Mouse (Mus musculus) natural killer cell, adult 2 months (primary cell): Measurements from ENCODE around the gene Gm20388.
A peak's percentile ranks its signal among the peaks of the same experiment; 100 is the strongest.
"Not testable (repeated sequence)": the region's sequence is repeated elsewhere in the genome, so short reads cannot be mapped to it uniquely, and the experiment has no call there.

Experiments
- DNase-seq, 2 experiments: peaks; one replicate each; pipeline ENCODE4 v3.0.0; 2022; ENCODE audit warnings: low spot score in 2 of 2

Gene Gm20388

GRCm38 (mm10) chr8:123950077-123950802 is 4039.6 kb downstream of the Gm20388 start:
- peak; percentile 59 to 77 for DNase-seq

- DNase-seq, result peak in 1 of 2 experiments; percentile 46
Observed at GRCm38 (mm10) chr8:123953686-123954085, 4043.0 kb downstream of the Gm20388 start.

- peak in 1 of 2 experiments; percentile 34 for DNase-seq
Observed at GRCm38 (mm10) chr8:123954246-123954645, 4043.6 kb downstream of the Gm20388 start.

GRCm38 (mm10) chr8:123958130-123958529 is 4047.5 kb downstream of the Gm20388 start:
- DNase-seq, result no peak

- DNase-seq, result no peak
Observed at GRCm38 (mm10) chr8:123959473-123959872, 4048.8 kb downstream of the Gm20388 start.

- DNase-seq, result no peak
Observed at GRCm38 (mm10) chr8:123960056-123960455, 4049.4 kb downstream of the Gm20388 start.

GRCm38 (mm10) chr8:123960556-123960955 is 4049.9 kb downstream of the Gm20388 start:
- not testable (repeated sequence) for DNase-seq

GRCm38 (mm10) chr8:123961371-123961770 is 4050.7 kb downstream of the Gm20388 start:
- DNase-seq, result no peak

- no peak for DNase-seq
Observed at GRCm38 (mm10) chr8:123966896-123967295, 4056.3 kb downstream of the Gm20388 start.

GRCm38 (mm10) chr8:123973495-123973894 is 4062.9 kb downstream of the Gm20388 start:
- no peak for DNase-seq

GRCm38 (mm10) chr8:123977499-123977898 is 4066.9 kb downstream of the Gm20388 start:
- no peak for DNase-seq

GRCm38 (mm10) chr8:123978166-123978838 is 4067.7 kb downstream of the Gm20388 start:
- no peak for DNase-seq

GRCm38 (mm10) chr8:123978926-123979325 is 4068.3 kb downstream of the Gm20388 start:
- no peak for DNase-seq

GRCm38 (mm10) chr8:123980239-123980638 is 4069.6 kb downstream of the Gm20388 start:
- DNase-seq, result no peak

GRCm38 (mm10) chr8:123981674-123982073 is 4071.0 kb downstream of the Gm20388 start:
- no peak for DNase-seq

- DNase-seq, result peak in 1 of 2 experiments; percentile 9
Observed at GRCm38 (mm10) chr8:123982291-123982793, 4071.7 kb downstream of the Gm20388 start.

- DNase-seq, result peak; percentile 83 to 87
Observed at GRCm38 (mm10) chr8:123982826-123983400, 4072.3 kb downstream of the Gm20388 start, which contains the start of gene Abcb10. TSS of gene Abcb10 (minus strand) at chr8:123983122.

GRCm38 (mm10) chr8:123988605-123989038 is 4078.0 kb downstream of the Gm20388 start:
- no peak for DNase-seq

GRCm38 (mm10) chr8:123989128-123989527 is 4078.5 kb downstream of the Gm20388 start:
- no peak for DNase-seq

- DNase-seq, result no peak
Observed at GRCm38 (mm10) chr8:123990277-123991049, 4079.8 kb downstream of the Gm20388 start.

GRCm38 (mm10) chr8:123992587-123992986 is 4081.9 kb downstream of the Gm20388 start:
- DNase-seq, result no peak

- no peak for DNase-seq
Observed at GRCm38 (mm10) chr8:123993597-123993996, 4083.0 kb downstream of the Gm20388 start.
